Mouse (Mus musculus): ENCODE data around the gene Zfy1.
"Not testable (repeated sequence)": the region's sequence is repeated elsewhere in the genome, so short reads cannot be mapped to it uniquely, and the experiment has no call there.

Zfy1 gene

DNA sequence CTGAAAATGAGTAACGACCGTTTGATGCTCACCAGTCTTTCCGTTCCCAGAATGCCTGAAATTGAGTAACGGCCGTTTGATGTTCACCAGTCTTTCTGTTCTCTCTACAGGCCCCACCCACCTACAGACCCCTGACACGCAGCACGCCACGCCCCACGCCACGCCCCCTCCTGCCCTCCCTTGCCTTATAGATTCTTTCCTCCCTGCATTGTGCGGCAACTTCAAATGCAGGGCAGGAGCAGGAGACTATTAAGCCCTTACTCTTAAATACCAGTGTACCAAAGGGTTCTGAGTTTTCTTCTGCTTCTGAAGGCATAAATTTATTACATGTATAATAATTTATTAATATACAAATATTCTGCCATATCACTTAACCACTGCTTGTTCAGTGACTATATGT is at the start of gene Zfy1:
Gene Zfy1 (minus strand): TSS at position 101 of the 400 bp plus-strand sequence.
- not testable (repeated sequence) for DNase-seq (ENCODE audit: low spot score)

DNA sequence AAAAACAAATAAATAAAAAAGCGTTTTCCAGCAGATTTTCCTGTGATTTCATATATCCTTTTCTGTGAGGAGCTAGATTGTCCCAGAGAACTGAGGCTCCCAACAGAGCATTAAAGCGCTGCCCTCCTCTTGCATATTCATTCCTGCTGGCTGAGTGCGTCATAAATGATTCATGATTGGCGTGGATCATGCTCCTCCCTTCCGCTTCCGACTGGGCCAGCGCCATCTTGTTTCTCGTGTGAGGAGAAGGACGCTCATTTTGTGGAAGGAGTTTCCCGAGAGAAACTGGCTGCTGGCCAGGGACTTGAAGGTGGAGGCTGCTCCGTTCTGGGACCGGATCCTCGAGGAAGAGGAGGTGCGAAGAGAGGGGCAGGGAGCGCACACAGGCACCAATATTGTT is 21.2 kb upstream of the Zfy1 start, which contains the start of gene Uba1y:
Gene Uba1y (plus strand): TSS at position 254 of the 400 bp plus-strand sequence.
- no peak for DNase-seq (ENCODE audit: low spot score)

DNA sequence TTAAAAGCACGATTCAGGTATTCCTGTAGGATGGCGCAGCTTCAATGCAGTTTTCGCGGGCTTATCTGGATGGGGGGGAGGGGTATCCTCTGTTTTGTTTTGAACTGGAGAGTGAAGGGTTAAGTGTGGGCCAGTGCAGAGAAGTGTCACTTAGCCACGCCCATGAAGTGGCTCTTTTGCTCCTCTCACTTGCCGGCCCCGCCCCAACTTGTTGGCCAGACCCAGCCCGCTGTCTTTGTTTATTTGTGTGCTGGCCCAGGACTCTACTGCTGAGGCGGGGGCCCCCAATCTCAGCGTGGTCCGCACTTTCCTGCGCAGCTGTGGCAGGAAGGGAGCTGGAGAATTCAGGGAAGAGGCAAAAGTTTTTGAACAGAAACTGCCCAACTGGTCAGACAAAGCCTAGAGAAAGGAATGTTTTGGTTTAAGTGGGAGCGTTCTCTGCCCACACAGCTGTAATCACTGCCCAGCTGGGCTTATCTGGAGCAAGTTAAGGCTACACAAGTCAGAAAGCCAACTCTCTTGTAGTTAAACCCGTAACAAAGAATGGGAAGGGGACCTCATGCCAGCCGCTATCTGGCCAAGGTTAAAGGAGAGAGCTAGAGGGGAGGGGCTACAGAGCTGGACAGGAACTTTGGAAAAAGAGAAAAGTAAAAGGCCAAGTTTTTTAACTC is 11.9 kb upstream of the Zfy1 start:
- DNase-seq (ENCODE audit: low spot score): no peak
